Mouse (Mus musculus) kidney, embryonic 16.5 days (tissue): ENCODE data around the gene Gm42791. TPM values are rescaled to one million over a fixed set of nuclear protein-coding genes. Genes with fewer than 3 reads are reported as not detected.

Source experiments
- ATAC-seq: fragments of 200-750 bp; cut with Nextera tagmentation; 2 replicates; pipeline ENCODE4 v1.8.0; 2017; ENCODE audit warnings: moderate TSS enrichment; ENCODE audit not compliant: low FRiP score, low TSS enrichment
- H3K27ac ChIP-seq: fragments of 300-500 bp; sonication (generic); 2 replicates; pipeline ENCODE4 v1.5.1; 2014; ENCODE audit warnings: low read length
- H3K27me3 ChIP-seq: fragments of 300-500 bp; sonication (generic); 2 replicates; pipeline ENCODE4 v1.6.1; 2014; ENCODE audit warnings: low read length, control low read depth, mixed read lengths; ENCODE audit not compliant: insufficient read depth
- H3K36me3 ChIP-seq: fragments of 300-500 bp; sonication (generic); 2 replicates; pipeline ENCODE4 v1.6.1; 2014; ENCODE audit warnings: low read length, control low read depth, mixed read lengths; ENCODE audit not compliant: insufficient read depth
- H3K4me1 ChIP-seq: fragments of 300-500 bp; sonication (generic); 2 replicates; pipeline ENCODE4 v1.6.1; 2014; ENCODE audit warnings: low read length, control low read depth, mixed read lengths; ENCODE audit not compliant: insufficient read depth
- H3K4me2 ChIP-seq: fragments of 300-500 bp; sonication (generic); replicated peaks from 2 replicates; pipeline ENCODE4 v1.6.1; 2014; ENCODE audit warnings: low read depth, low read length
- H3K4me3 ChIP-seq: fragments of 300-500 bp; sonication (generic); 2 replicates; pipeline ENCODE4 v1.5.1; 2014; ENCODE audit warnings: mild to moderate bottlenecking, low read length
- H3K9ac ChIP-seq: fragments of 300-500 bp; sonication (generic); replicated peaks from 2 replicates; pipeline ENCODE4 v1.6.1; 2014; ENCODE audit warnings: low read length
- H3K9me3 ChIP-seq: fragments of 300-500 bp; sonication (generic); 2 replicates; pipeline ENCODE4 v1.6.1; 2016; ENCODE audit warnings: low read length, control low read depth
- WGBS: fragments of 180-500 bp; shearing (Covaris S2); extraction: QIAGEN DNeasy Blood & Tissue Kit; methylation state at CpG from one replicate; pipeline ENCODE4 v1.1.7; 2014; 5-methylcytosine and 5-hydroxymethylcytosine counted together
- polyA plus RNA-seq: library from polyadenylated mRNA; unstranded; fragments of >200 nt; fragmentation: Nextera tagmentation; extraction: Ambion mirVana; gene quantifications from 2 replicates; pipeline ENCODE4 v1.2.1, GENCODE M21; 2015

Gm42791 gene
- polyA plus RNA-seq, 1 experiment from 2014 or later, result 0.42 TPM

- 22% methylated on average over 9 of the region's 9 CpGs for WGBS
- H3K4me2 ChIP-seq, result peak overlapping the region; percentile 20; the same call in 1 of the 2 replicates
- H3K27ac ChIP-seq, result peak overlapping the region; percentile 92
- no peak overlapping the region for H3K9ac ChIP-seq
- H3K36me3 ChIP-seq, result no peaks in the 10 kb centered on the region
- H3K9me3 ChIP-seq, result no peaks in the 10 kb centered on the region
- ATAC-seq, result peak; percentile 75
- H3K27me3 ChIP-seq, result no peaks in the 10 kb centered on the region
- no peak overlapping the region for H3K4me3 ChIP-seq
- H3K4me1 ChIP-seq, result peaks cover 39% of the 10 kb centered on the region
Observed at GRCm38 (mm10) chr5:148969648-148970047, 25.3 kb downstream of the Gm42791 start.

GRCm38 (mm10) chr5:148968958-148969576 is 25.9 kb downstream of the Gm42791 start:
- no peaks in the 10 kb centered on the region for H3K36me3 ChIP-seq
- peak; percentile 37 for ATAC-seq
- no peak overlapping the region for H3K4me3 ChIP-seq
- H3K4me1 ChIP-seq, result peaks cover 39% of the 10 kb centered on the region
- 27% methylated on average over 7 of the region's 7 CpGs for WGBS
- no peaks in the 10 kb centered on the region for H3K27me3 ChIP-seq
- H3K9ac ChIP-seq, result no peak overlapping the region
- H3K4me2 ChIP-seq, result peak overlapping the region; percentile 20; the same call in 1 of the 2 replicates
- H3K9me3 ChIP-seq, result no peaks in the 10 kb centered on the region
- H3K27ac ChIP-seq, result peak overlapping the region; percentile 92

GRCm38 (mm10) chr5:148968179-148968578 is 26.8 kb downstream of the Gm42791 start:
- Histone ChIP-seq H3K27ac (no peak overlapping the region), H3K4me1 (peaks cover 36% of the 10 kb centered on the region), H3K36me3 (no peaks in the 10 kb centered on the region), H3K4me3 (no peak overlapping the region), H3K9ac (no peak overlapping the region), H3K27me3 (no peaks in the 10 kb centered on the region), H3K4me2 (no peak overlapping the region), H3K9me3 (no peaks in the 10 kb centered on the region)
- WGBS, result 75% methylated on average over 5 of the region's 5 CpGs
- no peak for ATAC-seq

GRCm38 (mm10) chr5:148966395-148966794 is 28.6 kb downstream of the Gm42791 start:
- Histone ChIP-seq H3K27ac (peak overlapping the region; percentile 68; the same call in 1 of the 2 replicates), H3K9ac (0 out of 2 replicates have a peak overlapping the region, but pooled peaks have one; percentile 3), H3K4me3 (no peak overlapping the region), H3K4me1 (peaks cover 33% of the 10 kb centered on the region), H3K4me2 (no peak overlapping the region), H3K27me3 (no peaks in the 10 kb centered on the region), H3K9me3 (no peaks in the 10 kb centered on the region), H3K36me3 (no peaks in the 10 kb centered on the region)
- 74% methylated on average over 6 of the region's 6 CpGs for WGBS
- ATAC-seq, result no peak

- Histone ChIP-seq H3K36me3 (no peaks in the 10 kb centered on the region), H3K9me3 (no peaks in the 10 kb centered on the region), H3K27ac (peak overlapping the region; percentile 68), H3K4me1 (peaks cover 33% of the 10 kb centered on the region), H3K4me3 (no peak overlapping the region), H3K9ac (0 out of 2 replicates have a peak overlapping the region, but pooled peaks have one; percentile 3), H3K27me3 (no peaks in the 10 kb centered on the region), H3K4me2 (no peak overlapping the region)
- no peak for ATAC-seq
- WGBS, result 31% methylated on average over 13 of the region's 13 CpGs
Observed at GRCm38 (mm10) chr5:148965691-148966333, 29.1 kb downstream of the Gm42791 start.

- Histone ChIP-seq H3K27me3 (no peaks in the 10 kb centered on the region), H3K9ac (no peak overlapping the region), H3K36me3 (no peaks in the 10 kb centered on the region), H3K9me3 (no peaks in the 10 kb centered on the region), H3K4me2 (no peak overlapping the region), H3K4me3 (no peak overlapping the region), H3K27ac (peak overlapping the region; percentile 9; the same call in 1 of the 2 replicates), H3K4me1 (peaks cover 32% of the 10 kb centered on the region)
- 48% methylated on average over 15 of the region's 15 CpGs for WGBS
- ATAC-seq, result no peak
Observed at GRCm38 (mm10) chr5:148965089-148965591, 29.8 kb downstream of the Gm42791 start.

GRCm38 (mm10) chr5:148964251-148964650 is 30.7 kb downstream of the Gm42791 start:
- Histone ChIP-seq H3K9ac (no peak overlapping the region), H3K27ac (no peak overlapping the region), H3K4me1 (peaks cover 32% of the 10 kb centered on the region), H3K4me3 (no peak overlapping the region), H3K4me2 (no peak overlapping the region), H3K9me3 (no peaks in the 10 kb centered on the region), H3K27me3 (no peaks in the 10 kb centered on the region), H3K36me3 (no peaks in the 10 kb centered on the region)
- 69% methylated on average over 1 of the region's 1 CpGs for WGBS
- ATAC-seq, result no peak

GRCm38 (mm10) chr5:148960211-148960610 is 34.7 kb downstream of the Gm42791 start:
- H3K4me3 ChIP-seq, result peak overlapping the region; percentile 53; the same call in 1 of the 2 replicates
- H3K27ac ChIP-seq, result peak overlapping the region; percentile 88
- ATAC-seq, result 0 out of 2 replicates have a peak, but pooled peaks have one; percentile 5
- peaks cover 23% of the 10 kb centered on the region for H3K4me1 ChIP-seq
- no peaks in the 10 kb centered on the region for H3K36me3 ChIP-seq
- H3K9ac ChIP-seq, result peak overlapping the region; percentile 64
- 65% methylated on average over 10 of the region's 10 CpGs for WGBS
- H3K27me3 ChIP-seq, result no peaks in the 10 kb centered on the region
- peak overlapping the region; percentile 89 for H3K4me2 ChIP-seq
- no peaks in the 10 kb centered on the region for H3K9me3 ChIP-seq

- H3K9ac ChIP-seq, result peak overlapping the region; percentile 64
- H3K36me3 ChIP-seq, result no peaks in the 10 kb centered on the region
- H3K4me1 ChIP-seq, result peaks cover 20% of the 10 kb centered on the region
- no peaks in the 10 kb centered on the region for H3K9me3 ChIP-seq
- peak overlapping the region; percentile 53 for H3K4me3 ChIP-seq
- peak; percentile 92 for ATAC-seq
- peak overlapping the region; percentile 89 for H3K4me2 ChIP-seq
- H3K27ac ChIP-seq, result peak overlapping the region; percentile 88
- no peaks in the 10 kb centered on the region for H3K27me3 ChIP-seq
- WGBS, result under 1% methylated on average over 35 of the region's 39 CpGs
Observed at GRCm38 (mm10) chr5:148959068-148959990, 35.6 kb downstream of the Gm42791 start.
